Mouse (Mus musculus): ENCODE measurements around the gene Mipol1.

GRCm38 (mm10) chr12:57424902-57425301, 194.7 kb downstream of the Mipol1 start:
- no peak for TF ChIP-seq CTCF (IDR thresholded peaks at IDR 0.05; ENCODE audit: borderline replicate concordance, extremely low read depth, insufficient read depth, insufficient read length)
- no peak for TF ChIP-seq POLR2A (IDR thresholded peaks at IDR 0.05; ENCODE audit: borderline replicate concordance, extremely low read depth, insufficient read depth, insufficient read length, poor library complexity, severe bottlenecking)

Measured in brain, embryonic 14.5 days (tissue).